Mouse (Mus musculus) spleen, adult 2 months (tissue): ENCODE measurements at regions not wholly inside any gene's neighbourhood (a gene's known extent, or its start where the extent isn't known, plus 50 kb on each side); places are given as distances from the start of the nearest gene placed in this dataset.

Experiments
- CTCF ChIP-seq: fragments of 200-500 bp; IDR thresholded peaks from 2 replicates; pipeline ENCODE4 v1.5.1; 2011; ENCODE audit warnings: mild to moderate bottlenecking, inconsistent platforms; ENCODE audit not compliant: insufficient read depth, insufficient read length, insufficient replicate concordance; ENCODE audit errors: extremely low read depth
- POLR2A ChIP-seq: fragments of 200-500 bp; IDR thresholded peaks from 2 replicates; pipeline ENCODE4 v1.6.1; 2011; ENCODE audit warnings: low read depth, low read length, inconsistent platforms

GRCm38 (mm10) chr9:111932455-111932854 lies 242.3 kb upstream of the Stac start:
- TF ChIP-seq CTCF = no peak
- TF ChIP-seq POLR2A = no peak
